Mouse (Mus musculus): ENCODE measurements around the gene Olfr1386.
"Not testable (repeated sequence)": the region's sequence is repeated elsewhere in the genome, so short reads cannot be mapped to it uniquely, and the experiment has no call there.

Olfr1386 gene

GRCm38 (mm10) chr11:49464746-49465145 lies at the start of gene Olfr1386:
Gene Olfr1386, plus strand, starts transcription at chr11:49465046.
- DNase-seq (ENCODE audit: extremely low spot score, low spot score) = not testable (repeated sequence)

- no peak for DNase-seq (ENCODE audit: extremely low spot score, low spot score)
Measured at GRCm38 (mm10) chr11:49422767-49423166, 42.1 kb upstream of the Olfr1386 start, which contains the start of gene Olfr1389. Gene Olfr1389, plus strand, starts transcription at chr11:49423067.

- no peak for DNase-seq (ENCODE audit: extremely low spot score, low spot score)
Measured at GRCm38 (mm10) chr11:49425257-49425927, 39.5 kb upstream of the Olfr1386 start.

DNA sequence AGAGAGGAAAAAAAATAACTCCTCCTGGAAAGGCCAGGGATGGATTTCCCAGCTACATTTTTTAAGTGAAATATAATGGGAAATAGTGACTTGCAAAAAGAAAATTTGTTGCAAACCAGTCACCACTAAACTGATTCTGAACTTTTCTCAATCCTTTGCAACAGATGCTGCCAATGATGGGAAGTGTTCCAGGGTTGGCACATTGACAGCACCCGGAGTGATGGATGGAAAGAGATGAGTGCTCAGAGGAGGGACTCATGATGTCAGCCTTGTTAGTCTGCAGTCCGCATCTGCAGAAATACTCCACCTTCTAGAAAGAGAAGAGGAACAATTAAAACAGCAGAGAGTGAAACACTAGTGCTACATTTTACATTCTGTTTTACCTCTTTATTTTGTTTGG lies 35.2 kb upstream of the Olfr1386 start:
- DNase-seq (ENCODE audit: extremely low spot score, low spot score) = no peak

- no peak for DNase-seq (ENCODE audit: extremely low spot score, low spot score)
Measured at GRCm38 (mm10) chr11:49436411-49436810, 28.4 kb upstream of the Olfr1386 start, which contains the start of gene Olfr1388. Gene Olfr1388, plus strand, starts transcription at chr11:49436624.

DNA sequence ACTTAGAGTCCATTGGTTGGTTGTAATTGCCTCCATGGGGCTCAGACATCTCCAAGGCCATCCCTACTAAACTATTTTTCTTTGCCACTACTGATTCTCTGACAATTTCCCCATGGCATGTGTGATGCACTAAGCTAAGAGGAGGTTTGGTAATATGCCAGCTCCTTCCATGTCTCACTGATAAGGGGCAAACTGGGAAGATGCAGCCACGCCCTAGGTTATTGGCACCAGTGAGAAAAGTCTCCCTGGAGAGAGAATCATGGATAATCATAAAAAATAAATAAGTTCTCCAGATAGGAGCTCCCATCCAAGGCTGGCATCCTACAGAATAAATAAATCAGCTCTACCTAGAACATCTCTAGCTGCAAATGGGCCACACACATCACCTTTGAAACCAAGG lies 9.8 kb upstream of the Olfr1386 start, which contains the start of gene Olfr1387:
Gene Olfr1387, plus strand, starts transcription at position 301 of the 400 bp plus-strand sequence.
- no peak for DNase-seq (ENCODE audit: extremely low spot score, low spot score)

DNA sequence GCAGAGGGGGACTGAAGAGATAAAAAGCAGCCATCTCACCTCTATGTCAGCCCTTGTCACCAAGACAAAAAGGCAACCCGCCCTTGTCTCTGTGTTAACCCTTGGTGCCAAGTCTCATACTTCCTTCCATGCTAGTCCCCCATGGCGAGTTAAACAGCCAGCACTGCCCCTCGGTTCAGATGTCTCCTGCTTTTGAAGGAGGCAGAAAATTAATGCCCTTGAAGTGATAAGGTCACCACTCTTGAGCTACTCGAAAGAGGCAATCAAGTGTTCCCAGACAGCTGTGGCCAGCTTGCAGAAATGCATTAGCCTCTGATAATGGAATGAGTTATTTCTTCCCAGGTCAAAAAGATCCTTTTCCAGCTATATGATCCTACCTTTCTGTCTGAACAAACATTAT lies 21.1 kb downstream of the Olfr1386 start:
- DNase-seq (ENCODE audit: extremely low spot score, low spot score) = no peak

- DNase-seq (ENCODE audit: extremely low spot score, low spot score) = not testable (repeated sequence)
Measured at GRCm38 (mm10) chr11:49488770-49489169, 23.9 kb downstream of the Olfr1386 start, which contains the start of gene Olfr1385. Gene Olfr1385, plus strand, starts transcription at chr11:49489070.

- DNase-seq (ENCODE audit: extremely low spot score, low spot score) = no peak
Measured at GRCm38 (mm10) chr11:49518086-49518485, 53.2 kb downstream of the Olfr1386 start.

DNA sequence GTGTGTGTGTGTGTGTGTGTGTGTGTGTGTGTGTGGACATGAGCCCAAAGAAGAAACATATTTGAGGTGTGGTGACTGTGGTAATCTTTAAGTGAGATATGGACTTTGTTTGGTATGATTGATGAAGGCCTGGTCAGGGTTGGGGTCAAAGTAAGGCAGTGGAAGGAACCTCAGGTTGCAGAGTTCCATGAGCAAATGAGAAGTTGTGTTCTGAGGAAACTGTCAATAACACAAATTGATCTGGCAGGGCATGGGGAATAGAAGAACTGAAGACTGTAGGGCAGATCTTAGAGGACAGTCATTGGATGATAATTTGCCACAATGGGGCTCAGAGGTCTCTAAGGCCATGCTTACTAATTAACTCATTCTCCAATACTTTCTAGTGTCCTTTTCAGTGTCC lies 54.5 kb downstream of the Olfr1386 start, which contains the start of gene Olfr1383:
Gene Olfr1383, plus strand, starts transcription at position 301 of the 400 bp plus-strand sequence.
- DNase-seq (ENCODE audit: extremely low spot score, low spot score) = no peak

Measured in neural tube, embryonic 10.5 days (tissue).